Mouse (Mus musculus) kidney, embryonic 14.5 days (tissue): Measurements from ENCODE around the gene Rab5c. TPM values are rescaled to one million over a fixed set of nuclear protein-coding genes. Genes with fewer than 3 reads are reported as not detected.
A peak's percentile ranks its signal among the peaks of the same experiment; 100 is the strongest.

ENCODE experiments used
- ATAC-seq: fragments of 200-750 bp; cut with Nextera tagmentation; 2 replicates; pipeline ENCODE4 v1.8.0; 2017; ENCODE audit warnings: moderate number of reproducible peaks, mild to moderate bottlenecking, moderate TSS enrichment, moderate library complexity; ENCODE audit not compliant: low FRiP score, low TSS enrichment
- H3K27ac ChIP-seq: fragments of 300-500 bp; sonication (generic); 2 replicates; pipeline ENCODE4 v1.5.1; 2014; ENCODE audit warnings: low read depth, mild to moderate bottlenecking, low read length, moderate library complexity, mixed read lengths
- H3K27me3 ChIP-seq: fragments of 300-500 bp; sonication (generic); 2 replicates; pipeline ENCODE4 v1.6.1; 2014; ENCODE audit warnings: mild to moderate bottlenecking, low read length; ENCODE audit not compliant: control insufficient read depth, insufficient read depth
- H3K36me3 ChIP-seq: fragments of 300-500 bp; sonication (generic); 2 replicates; pipeline ENCODE4 v1.6.1; 2014; ENCODE audit warnings: low read length, mixed read lengths; ENCODE audit not compliant: control insufficient read depth, insufficient read depth
- H3K4me1 ChIP-seq: fragments of 300-500 bp; sonication (generic); 2 replicates; pipeline ENCODE4 v1.6.1; 2014; ENCODE audit warnings: low read length, mixed read lengths; ENCODE audit not compliant: control insufficient read depth, insufficient read depth
- H3K4me2 ChIP-seq: fragments of 300-500 bp; sonication (generic); replicated peaks from 2 replicates; pipeline ENCODE4 v1.6.1; 2014; ENCODE audit warnings: low read depth, mild to moderate bottlenecking, low read length
- H3K4me3 ChIP-seq: fragments of 300-500 bp; sonication (generic); 2 replicates; pipeline ENCODE4 v1.5.1; 2014; ENCODE audit warnings: mild to moderate bottlenecking, low read length
- H3K9ac ChIP-seq: fragments of 300-500 bp; sonication (generic); 2 replicates; pipeline ENCODE4 v1.6.1; 2014; ENCODE audit warnings: low read depth, mild to moderate bottlenecking, low read length, moderate library complexity
- H3K9me3 ChIP-seq: fragments of 300-500 bp; sonication (generic); 2 replicates; pipeline ENCODE4 v1.6.1; 2016; ENCODE audit warnings: low read length; ENCODE audit not compliant: control insufficient read depth
- WGBS: fragments of 180-500 bp; shearing (Covaris S2); extraction: QIAGEN DNeasy Blood & Tissue Kit; methylation state at CpG from one replicate; pipeline ENCODE4 v1.1.7; 2014; 5-methylcytosine and 5-hydroxymethylcytosine counted together
- polyA plus RNA-seq: library from polyadenylated mRNA; unstranded; fragments of >200 nt; fragmentation: Nextera tagmentation; extraction: Ambion mirVana; gene quantifications from 2 replicates; pipeline ENCODE4 v1.2.1, GENCODE M21; 2014

The Rab5c gene
- polyA plus RNA-seq, 1 experiment from 2014 or later: 46.8 TPM

DNA sequence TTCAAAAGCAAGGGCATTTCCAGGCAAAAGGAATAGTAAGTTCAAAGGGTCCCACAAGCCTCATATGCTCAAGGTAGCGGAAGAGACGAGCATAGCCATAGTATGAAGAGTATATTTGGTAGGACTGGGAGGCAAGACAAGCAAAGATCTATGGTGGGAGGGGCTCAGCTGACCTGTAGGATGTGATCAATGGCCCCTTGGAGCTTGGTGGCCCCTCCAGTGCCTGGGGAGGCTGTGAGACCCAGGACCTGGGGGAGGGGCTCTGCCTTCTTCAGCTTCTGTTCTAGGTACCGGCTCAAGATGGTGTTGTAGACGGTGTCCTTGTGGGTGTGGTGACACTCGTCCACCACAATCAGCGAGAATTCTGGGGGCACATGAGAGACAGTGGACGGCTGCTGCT lies 35.1 kb downstream of the Rab5c start:
- no peaks in the 10 kb centered on the region for H3K27me3 ChIP-seq
- 45% methylated on average over 7 of the region's 7 CpGs for WGBS
- H3K36me3 ChIP-seq: peaks cover 35% of the 10 kb centered on the region
- no peak overlapping the region for H3K27ac ChIP-seq
- H3K9ac ChIP-seq: no peak overlapping the region
- peaks cover 5% of the 10 kb centered on the region; the same call in 1 of the 2 replicates for H3K4me1 ChIP-seq
- no peak overlapping the region for H3K4me3 ChIP-seq
- H3K4me2 ChIP-seq: peak overlapping the region; percentile 6; the same call in 1 of the 2 replicates
- H3K9me3 ChIP-seq: no peaks in the 10 kb centered on the region
- ATAC-seq: no peak

DNA sequence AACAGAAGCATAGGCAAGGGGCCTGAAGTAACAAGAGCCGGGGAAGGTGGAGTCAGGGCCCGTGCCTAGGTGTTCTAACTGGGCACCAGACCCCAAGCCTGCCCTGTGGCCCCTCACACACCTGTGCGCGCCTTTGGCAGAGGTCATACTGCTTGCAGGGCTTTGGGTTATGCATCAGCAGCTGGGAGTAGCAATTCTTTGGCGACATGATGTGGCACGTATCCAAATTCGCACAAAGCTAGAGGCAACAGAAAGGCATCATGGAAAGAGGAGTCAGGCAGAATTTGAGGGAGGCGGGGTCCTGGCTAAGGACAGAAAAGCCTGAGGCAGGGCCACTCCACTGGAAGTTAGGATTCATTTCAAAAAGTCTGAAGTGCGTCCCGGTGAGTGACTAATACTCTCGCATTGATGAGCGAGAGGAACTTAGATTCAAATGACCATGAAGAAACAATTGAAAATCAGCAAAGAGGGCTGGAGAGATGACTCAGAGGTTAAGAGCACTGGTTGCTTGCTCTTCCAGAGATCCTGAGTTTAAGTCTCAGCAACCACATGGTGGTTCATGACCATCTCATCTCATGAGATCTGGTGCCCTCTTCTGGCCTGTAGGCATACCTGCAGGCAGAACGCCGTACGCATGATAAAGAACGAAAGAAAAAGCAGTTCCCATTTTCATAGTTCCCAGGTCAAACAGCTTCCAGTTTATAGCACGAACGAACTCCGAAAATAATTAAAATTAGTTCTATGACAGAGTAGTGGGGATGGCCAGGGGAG lies 35.7 kb downstream of the Rab5c start:
- no peak overlapping the region for H3K27ac ChIP-seq
- H3K27me3 ChIP-seq: no peaks in the 10 kb centered on the region
- H3K9ac ChIP-seq: no peak overlapping the region
- ATAC-seq: peak; percentile 48
- H3K4me3 ChIP-seq: no peak overlapping the region
- peaks cover 5% of the 10 kb centered on the region; the same call in 1 of the 2 replicates for H3K4me1 ChIP-seq
- 38% methylated on average over 19 of the region's 19 CpGs for WGBS
- peaks cover 29% of the 10 kb centered on the region for H3K36me3 ChIP-seq
- H3K9me3 ChIP-seq: no peaks in the 10 kb centered on the region
- H3K4me2 ChIP-seq: peak overlapping the region; percentile 6; the same call in 1 of the 2 replicates

DNA sequence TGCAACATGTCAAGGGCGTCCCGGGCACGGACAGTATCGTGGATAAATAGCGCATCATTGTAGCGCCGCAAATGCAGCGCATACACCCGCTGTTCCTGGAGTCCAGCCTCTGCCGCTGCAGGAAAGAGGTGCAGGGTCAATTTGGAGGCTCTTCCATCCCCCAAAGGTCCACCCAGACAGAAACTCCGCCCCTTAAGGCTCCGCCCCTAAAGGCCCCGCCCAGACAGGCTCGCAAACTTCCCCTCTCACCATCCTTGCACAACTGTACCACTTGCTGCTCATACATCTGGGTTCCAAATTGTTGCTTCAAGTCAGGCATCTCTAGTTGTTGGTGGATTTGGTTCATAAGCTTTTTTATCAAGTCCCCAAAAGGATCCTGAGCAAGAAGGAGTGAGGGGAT lies 36.7 kb downstream of the Rab5c start:
- Histone ChIP-seq H3K9ac (no peak overlapping the region), H3K4me1 (peaks cover 5% of the 10 kb centered on the region; the same call in 1 of the 2 replicates), H3K27ac (no peak overlapping the region), H3K36me3 (peaks cover 20% of the 10 kb centered on the region), H3K27me3 (no peaks in the 10 kb centered on the region), H3K4me2 (peak overlapping the region; percentile 40), H3K4me3 (peak overlapping the region; percentile 24; the same call in 1 of the 2 replicates), H3K9me3 (no peaks in the 10 kb centered on the region)
- no peak for ATAC-seq
- WGBS: 2% methylated on average over 14 of the region's 14 CpGs

DNA sequence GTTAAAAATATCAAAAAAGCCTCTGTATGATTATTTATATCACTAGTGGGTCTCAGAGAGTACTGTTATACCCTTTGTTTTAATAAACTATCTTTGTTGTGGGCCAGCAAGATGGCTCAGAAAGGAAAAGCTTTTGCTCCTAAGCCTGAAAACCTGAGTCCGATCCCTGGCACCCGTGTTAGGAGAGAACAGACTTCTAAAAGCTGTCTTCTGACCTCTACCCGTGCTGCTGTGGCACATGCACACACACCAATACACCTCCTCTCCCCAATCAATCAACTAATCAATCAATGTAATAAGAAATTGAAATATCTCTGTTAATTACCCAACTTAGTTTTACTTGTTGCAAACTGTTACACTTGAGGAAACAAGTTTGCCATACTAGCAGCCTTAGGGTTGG lies 37.3 kb downstream of the Rab5c start:
- H3K4me3 ChIP-seq: no peak overlapping the region
- WGBS: 68% methylated on average over 3 of the region's 3 CpGs
- H3K4me2 ChIP-seq: peak overlapping the region; percentile 40; the same call in 1 of the 2 replicates
- H3K9me3 ChIP-seq: no peaks in the 10 kb centered on the region
- H3K9ac ChIP-seq: no peak overlapping the region
- peaks cover 14% of the 10 kb centered on the region for H3K36me3 ChIP-seq
- H3K27me3 ChIP-seq: no peaks in the 10 kb centered on the region
- ATAC-seq: no peak
- peaks cover 5% of the 10 kb centered on the region; the same call in 1 of the 2 replicates for H3K4me1 ChIP-seq
- no peak overlapping the region for H3K27ac ChIP-seq

DNA sequence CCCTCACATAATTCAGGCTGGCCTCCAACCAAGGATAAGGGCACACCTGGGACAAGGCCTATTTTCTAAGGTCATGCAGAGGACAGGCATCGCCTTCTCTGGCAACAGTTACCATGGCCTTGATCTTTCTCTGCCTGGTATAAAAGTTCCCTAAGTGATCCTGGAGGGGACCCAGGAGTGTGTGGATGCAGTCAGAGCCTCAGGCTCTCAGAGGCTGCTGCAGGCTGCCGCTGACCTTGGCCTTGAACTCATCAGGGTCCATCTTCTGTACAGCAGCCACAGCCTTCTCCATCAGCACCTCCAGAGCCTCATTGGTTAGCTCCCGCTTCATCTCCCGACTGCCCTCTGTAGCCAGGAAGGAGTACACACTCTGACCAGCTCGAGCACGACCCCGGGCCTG lies 40.1 kb downstream of the Rab5c start:
- ATAC-seq: no peak
- H3K4me3 ChIP-seq: no peak overlapping the region
- H3K27ac ChIP-seq: no peak overlapping the region
- H3K4me2 ChIP-seq: no peak overlapping the region
- no peak overlapping the region for H3K9ac ChIP-seq
- H3K27me3 ChIP-seq: no peaks in the 10 kb centered on the region
- 71% methylated on average over 7 of the region's 7 CpGs for WGBS
- H3K9me3 ChIP-seq: no peaks in the 10 kb centered on the region
- H3K4me1 ChIP-seq: peaks cover 5% of the 10 kb centered on the region; the same call in 1 of the 2 replicates
- H3K36me3 ChIP-seq: no peaks in the 10 kb centered on the region

DNA sequence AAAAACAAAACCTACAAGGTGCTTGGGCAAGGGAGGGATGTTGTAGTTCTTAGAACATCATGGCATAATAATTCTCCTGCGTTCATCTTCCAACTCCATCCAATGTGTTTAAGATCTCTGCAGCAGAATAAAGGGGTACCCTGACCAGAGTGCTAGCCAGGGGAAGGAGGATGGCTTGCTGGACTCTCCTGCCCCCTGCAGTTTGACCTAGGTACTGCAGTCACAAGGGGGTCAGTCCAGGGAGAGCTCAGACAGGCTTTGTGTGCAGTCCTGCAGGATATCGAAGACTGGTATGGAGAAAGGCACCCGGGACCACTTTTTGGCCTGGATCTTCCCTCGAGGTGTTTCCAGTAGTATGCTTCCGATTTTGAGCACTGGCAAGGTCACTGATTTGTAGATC lies 43.1 kb downstream of the Rab5c start:
- no peaks in the 10 kb centered on the region for H3K4me1 ChIP-seq
- no peak overlapping the region for H3K4me2 ChIP-seq
- H3K27ac ChIP-seq: no peak overlapping the region
- no peaks in the 10 kb centered on the region for H3K9me3 ChIP-seq
- H3K36me3 ChIP-seq: no peaks in the 10 kb centered on the region
- ATAC-seq: peak; percentile 68
- H3K4me3 ChIP-seq: no peak overlapping the region
- 44% methylated on average over 5 of the region's 5 CpGs for WGBS
- H3K9ac ChIP-seq: no peak overlapping the region
- peaks cover 3% of the 10 kb centered on the region; the same call in 1 of the 2 replicates for H3K27me3 ChIP-seq

DNA sequence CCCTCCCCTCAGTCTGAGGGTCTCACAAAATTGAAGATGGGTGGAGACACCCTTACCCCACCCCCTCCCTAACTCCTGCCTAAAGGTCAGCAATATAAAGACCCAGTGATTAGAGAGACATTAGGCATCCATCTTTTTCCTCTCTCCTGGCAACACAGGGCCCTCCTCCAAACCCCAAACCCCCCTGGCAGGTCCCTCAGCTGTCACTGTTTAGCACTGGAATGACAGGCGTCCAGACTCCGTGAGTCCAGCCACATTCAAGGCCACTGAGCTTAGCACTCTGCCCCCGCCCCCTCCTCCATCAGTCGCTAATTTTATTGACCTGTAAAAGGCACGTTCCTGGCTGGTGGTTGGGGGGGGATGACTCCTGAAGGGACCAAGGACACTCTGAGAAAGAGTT lies 44.9 kb downstream of the Rab5c start:
- Histone ChIP-seq H3K4me3 (no peak overlapping the region), H3K9me3 (no peaks in the 10 kb centered on the region), H3K36me3 (no peaks in the 10 kb centered on the region), H3K4me1 (no peaks in the 10 kb centered on the region), H3K4me2 (no peak overlapping the region), H3K27me3 (peaks cover 3% of the 10 kb centered on the region; the same call in 1 of the 2 replicates), H3K9ac (no peak overlapping the region), H3K27ac (no peak overlapping the region)
- 14% methylated on average over 5 of the region's 5 CpGs for WGBS
- ATAC-seq: no peak

DNA sequence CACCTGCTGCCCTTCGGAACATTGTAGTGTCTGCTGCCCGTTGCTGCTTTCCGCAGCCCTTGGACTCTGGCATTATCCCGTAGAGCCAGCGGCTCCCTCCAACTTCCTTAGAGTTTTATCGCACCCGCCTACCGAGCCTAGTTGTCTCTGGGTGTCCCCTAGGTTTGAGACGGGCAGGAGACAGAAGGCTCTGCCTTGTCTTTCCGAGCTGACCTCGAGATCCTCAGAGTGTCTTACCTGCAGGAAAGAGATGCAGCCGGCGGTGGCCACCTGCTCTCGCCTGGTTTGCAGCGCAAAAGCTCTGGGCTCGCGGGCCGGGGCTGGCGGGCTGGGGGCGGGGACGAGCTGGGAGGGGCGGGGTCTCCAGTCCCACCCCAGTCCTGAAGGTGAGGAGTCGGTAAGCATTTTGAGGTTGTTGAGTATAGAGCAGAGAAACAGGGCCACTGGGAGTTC lies 45.8 kb downstream of the Rab5c start, which contains the start of gene Zfp385c:
Zfp385c (minus strand) TSS at position 292 of the 453 bp plus-strand sequence.
- Histone ChIP-seq H3K36me3 (no peaks in the 10 kb centered on the region), H3K9ac (peak within 1 kb of the TSS; percentile 18; the same call in 1 of the 2 replicates), H3K4me1 (no peaks in the 10 kb centered on the region), H3K4me3 (peak within 1 kb of the TSS; percentile 35), H3K27ac (no peak within 1 kb of the TSS), H3K27me3 (peaks cover 3% of the 10 kb centered on the region; the same call in 1 of the 2 replicates), H3K4me2 (peak within 1 kb of the TSS; percentile 65), H3K9me3 (no peaks in the 10 kb centered on the region)
- ATAC-seq: no peak
- under 1% methylated on average over 23 of the region's 23 CpGs for WGBS

DNA sequence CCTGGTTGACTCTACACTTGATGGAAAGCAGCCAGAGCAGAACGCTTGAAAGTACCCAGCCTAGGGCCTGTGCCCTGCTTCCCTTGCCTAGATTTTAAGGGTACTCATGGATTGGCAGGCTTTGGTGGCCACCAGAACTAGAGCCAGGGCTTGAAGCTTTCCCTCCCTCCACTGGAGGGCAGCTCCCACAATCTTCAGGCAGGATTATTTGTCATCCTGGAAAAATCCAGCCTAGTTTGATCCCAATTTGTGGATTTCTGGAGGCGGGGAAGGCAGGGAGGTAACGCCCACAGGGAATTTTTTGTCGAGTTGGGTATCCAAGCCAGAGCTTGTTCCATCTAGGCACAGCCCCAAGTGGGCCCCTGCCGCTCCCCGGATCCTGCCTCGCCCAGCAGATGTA lies 47.6 kb downstream of the Rab5c start:
- H3K4me1 ChIP-seq: no peaks in the 10 kb centered on the region
- no peak overlapping the region for H3K4me2 ChIP-seq
- H3K4me3 ChIP-seq: no peak overlapping the region
- H3K9me3 ChIP-seq: no peaks in the 10 kb centered on the region
- H3K27me3 ChIP-seq: peaks cover 3% of the 10 kb centered on the region; the same call in 1 of the 2 replicates
- no peak for ATAC-seq
- no peak overlapping the region for H3K27ac ChIP-seq
- H3K36me3 ChIP-seq: no peaks in the 10 kb centered on the region
- H3K9ac ChIP-seq: no peak overlapping the region
- 74% methylated on average over 7 of the region's 7 CpGs for WGBS
